In genomic region chr6:143415383-143415778, GRCm38 (mm10) we compare ENCODE assay signal across 14 mouse cellular contexts.
DNase-seq lines count a peak whose midpoint lies in the region; ATAC-seq and TF ChIP-seq lines count a peak whose summit lies in the region.
"Had no signal": no experiment of that assay in that cellular context is flagged by ENCODE, and none has a peak within 500 bp of the region (broad histone marks: within the 10 kb centered on the region; RNA-seq: fewer than 3 reads in every experiment).

No protein-coding gene starts in this region.

- H3K9me3 ChIP-seq in hindbrain, postnatal 0 days (ENCODE audit: low read length): no peaks in the 10 kb centered on the region
- 0 out of 2 replicates have a peak, but pooled peaks cover 2% of the 10 kb centered on the region for H3K9me3 ChIP-seq in hindbrain, embryonic 10.5 days

- no peak for TF ChIP-seq CTCF in hindbrain, postnatal 0 days (IDR thresholded peaks at IDR 0.05; ENCODE audit: low read depth)

- H3K4me2 ChIP-seq in hindbrain, postnatal 0 days (ENCODE audit: low read depth, low read length): no peak overlapping the region
- H3K4me2 ChIP-seq: heart, embryonic 11.5 days had no signal

- DNase-seq in cerebellum, adult 8-10 months: peak; percentile 9
- DNase-seq in cerebellum, adult 11 months: no peak
- no peak for DNase-seq in hindbrain, postnatal 0 days (ENCODE audit: low spot score)
- no peak for DNase-seq in hindbrain, embryonic 10.5 days (ENCODE audit: low spot score)
- peak; percentile 50 for DNase-seq in right cerebral cortex, postnatal 25 days
- DNase-seq in right cerebral cortex, postnatal 10 days (ENCODE audit: low spot score in 2 of 2): no peak
- no peak for DNase-seq in spleen, postnatal 14 days (ENCODE audit: low spot score in 2 of 2)
- DNase-seq in urinary bladder, postnatal 36 days (ENCODE audit: low spot score in 2 of 2): no peak
- DNase-seq: kidney, adult 11 months; kidney, postnatal 14 days; lung, postnatal 10 days; thymus, postnatal 36 days had no signal

- ATAC-seq in hindbrain, postnatal 0 days: no peak

- H3K27ac ChIP-seq in hindbrain, postnatal 0 days: 0 out of 2 replicates have a peak overlapping the region, but pooled peaks have one; percentile 58
- no peak overlapping the region for H3K27ac ChIP-seq in hindbrain, embryonic 10.5 days
- H3K27ac ChIP-seq: liver, embryonic 14.5 days had no signal

- no peaks in the 10 kb centered on the region for H3K4me1 ChIP-seq in hindbrain, postnatal 0 days (ENCODE audit: insufficient read depth, low read length)
- H3K4me1 ChIP-seq in hindbrain, embryonic 10.5 days (replicated peaks): no peaks in the 10 kb centered on the region

- no peak overlapping the region for H3K9ac ChIP-seq in hindbrain, postnatal 0 days (replicated peaks; ENCODE audit: low read length)
- H3K9ac ChIP-seq: liver, embryonic 14.5 days had no signal

- 82% methylated on average over 12 of the region's 12 CpGs for WGBS in hindbrain, postnatal 0 days
- 91% methylated on average over 12 of the region's 12 CpGs for WGBS in hindbrain, embryonic 10.5 days

- H3K4me3 ChIP-seq in hindbrain, postnatal 0 days (ENCODE audit: low read length): no peak overlapping the region
- H3K4me3 ChIP-seq in hindbrain, embryonic 10.5 days: no peak overlapping the region

- H3K36me3 ChIP-seq in hindbrain, postnatal 0 days (ENCODE audit: insufficient read depth, low read length): no peaks in the 10 kb centered on the region
- no peaks in the 10 kb centered on the region for H3K36me3 ChIP-seq in hindbrain, embryonic 10.5 days

- no peaks in the 10 kb centered on the region for H3K27me3 ChIP-seq in hindbrain, postnatal 0 days (ENCODE audit: insufficient read depth, low read length)
- no peaks in the 10 kb centered on the region for H3K27me3 ChIP-seq in hindbrain, embryonic 10.5 days (ENCODE audit: insufficient read depth, poor library complexity, severe bottlenecking)

Comparison
In these comparisons a context has a peak if more than half of its experiments do, and no peak if none do; other contexts are left out.
1. DNase-seq: peak in cerebellum, adult 8-10 months (single experiment) and right cerebral cortex, postnatal 25 days (single experiment); none in cerebellum, adult 11 months (single experiment), hindbrain, postnatal 0 days (single experiment), hindbrain, embryonic 10.5 days (single experiment), right cerebral cortex, postnatal 10 days (0 of 2), spleen, postnatal 14 days (0 of 2) and urinary bladder, postnatal 36 days (0 of 2).